Mouse (Mus musculus): ENCODE results near the gene Wnk4.

Gene Wnk4

DNA sequence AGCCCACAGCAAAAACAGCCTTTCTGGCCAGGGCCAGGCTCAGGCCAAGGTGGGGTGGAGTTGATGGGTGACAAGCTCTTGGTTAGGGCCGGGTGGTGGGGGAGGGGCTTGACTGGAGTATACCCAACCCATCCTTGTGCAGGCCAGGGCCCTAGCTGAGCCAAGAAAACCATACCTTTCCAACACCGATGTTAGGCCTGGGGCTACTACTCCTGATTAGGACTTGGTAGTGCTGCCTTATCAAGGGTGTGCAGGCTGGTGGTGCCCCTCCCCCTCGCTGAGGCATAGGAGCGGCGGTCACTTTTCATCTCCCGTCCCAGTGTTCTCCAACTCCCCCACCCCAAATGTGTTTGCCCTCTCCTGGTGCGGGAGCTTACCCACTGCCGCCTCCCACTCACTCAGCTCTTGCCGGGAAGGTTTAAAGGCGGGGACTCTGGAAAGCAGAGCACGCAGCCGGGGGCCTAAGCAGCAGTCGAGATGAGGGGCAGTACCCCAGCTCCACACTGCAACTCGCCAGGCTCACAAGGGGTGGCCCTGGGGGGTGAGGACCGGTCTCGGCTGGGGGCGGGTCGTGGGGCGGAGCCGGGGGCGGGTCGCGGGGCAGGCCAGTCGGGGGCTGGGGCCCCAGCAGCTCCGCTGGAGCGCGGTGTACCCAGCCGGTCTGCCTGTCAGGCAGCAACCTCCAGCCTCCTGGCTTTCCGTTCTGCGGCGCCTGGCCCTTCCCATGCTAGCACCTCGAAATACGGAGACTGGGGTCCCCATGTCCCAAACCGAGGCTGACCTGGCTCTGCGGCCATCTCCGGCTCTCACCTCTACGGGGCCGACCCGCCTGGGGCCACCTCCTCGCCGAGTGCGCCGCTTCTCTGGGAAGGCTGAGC, at the start of gene Wnk4:
Gene Wnk4, plus strand, starts transcription at position 620 of the 878 bp plus-strand sequence.
- no peak for DNase-seq (ENCODE audit: low read depth, low spot score)

DNA sequence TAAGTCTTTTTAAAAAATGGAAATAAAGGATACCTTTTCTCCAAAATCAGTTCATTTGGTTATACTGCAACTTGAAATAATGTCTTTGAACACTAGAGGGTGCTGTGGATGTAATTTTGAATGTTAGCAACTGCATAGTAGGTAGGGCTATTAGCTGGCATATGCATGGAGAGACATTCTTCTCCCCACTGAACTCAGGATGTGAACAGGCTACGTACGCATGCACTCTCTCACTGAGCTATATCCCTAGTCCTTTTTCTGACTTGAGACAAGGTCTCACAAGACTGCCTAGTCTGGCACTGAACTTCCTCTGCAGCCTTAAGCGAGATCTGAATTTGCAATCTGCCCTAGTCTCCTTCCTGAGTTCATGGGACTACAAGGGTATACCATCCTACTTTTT, 48.4 kb upstream of the Wnk4 start:
- peak; percentile 66 for DNase-seq (ENCODE audit: low read depth, low spot score)

DNA sequence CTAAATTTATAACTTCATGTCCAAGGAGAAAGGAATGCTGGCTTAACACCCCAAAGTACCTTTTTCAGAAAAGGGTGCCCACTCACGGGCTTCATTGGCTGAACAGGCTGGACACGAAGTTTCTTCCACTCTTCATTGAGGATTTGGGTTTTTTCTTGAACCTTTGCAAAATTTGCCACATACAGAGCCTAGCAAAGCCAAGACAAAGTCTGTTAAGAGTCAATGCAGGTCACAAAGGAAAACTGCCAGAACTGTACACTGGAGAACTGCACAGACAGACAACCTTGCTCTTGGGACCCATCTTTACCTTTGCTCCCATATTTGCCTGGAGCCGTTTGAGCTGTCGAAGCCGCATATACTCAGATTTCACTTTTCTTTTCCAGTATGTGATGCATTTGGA, 43.4 kb upstream of the Wnk4 start:
- DNase-seq (ENCODE audit: low read depth, low spot score): no peak

DNA sequence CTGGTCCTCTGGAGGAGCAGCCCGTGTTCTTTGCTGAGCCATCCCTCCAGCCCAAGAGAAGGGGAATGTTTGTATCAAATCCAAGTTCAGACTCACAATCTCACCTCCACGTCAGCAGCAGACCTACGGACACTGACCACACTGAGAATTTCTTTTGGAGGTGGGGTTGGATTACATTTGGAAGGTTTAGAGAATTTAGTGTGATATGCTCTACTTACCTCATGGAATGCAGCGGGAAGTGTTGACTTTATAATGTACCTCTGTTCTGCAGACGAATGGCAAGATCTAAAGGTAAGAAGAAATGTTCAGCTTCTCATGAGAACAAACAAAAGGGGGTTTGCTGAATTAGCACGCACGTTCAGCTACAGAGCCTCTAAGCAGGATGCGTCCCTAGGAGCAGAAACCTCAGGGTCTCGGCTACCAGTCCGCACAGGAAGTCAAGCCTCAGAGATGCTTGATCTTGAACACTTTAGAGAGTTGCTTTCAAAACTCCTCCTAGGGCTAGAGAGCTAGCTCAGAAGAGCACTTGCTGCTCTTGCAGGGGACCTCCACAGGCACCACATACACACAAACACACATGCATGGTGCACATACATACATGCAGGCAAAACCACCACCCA, 41.8 kb upstream of the Wnk4 start:
- no peak for DNase-seq (ENCODE audit: low read depth, low spot score)

DNA sequence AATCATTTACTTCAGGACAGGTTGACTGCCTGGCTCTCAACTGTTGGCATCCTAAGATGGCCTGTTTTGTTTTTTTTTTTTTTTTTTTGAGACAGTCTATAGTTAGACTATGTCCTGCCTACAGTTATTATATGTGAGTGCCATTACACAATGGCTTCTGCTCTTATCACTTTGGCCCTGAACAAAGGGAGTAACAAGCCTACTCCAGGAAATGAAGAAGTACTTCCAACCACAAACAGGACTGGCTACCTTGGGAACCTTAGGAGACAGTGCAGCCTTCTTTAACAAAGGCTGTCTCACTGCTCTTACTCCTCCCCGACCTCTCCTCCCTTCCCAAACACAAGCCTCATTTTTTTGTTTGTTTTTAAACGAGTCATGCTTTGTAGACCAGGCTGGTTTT, 39.5 kb upstream of the Wnk4 start:
- no peak for DNase-seq (ENCODE audit: low read depth, low spot score)

DNA sequence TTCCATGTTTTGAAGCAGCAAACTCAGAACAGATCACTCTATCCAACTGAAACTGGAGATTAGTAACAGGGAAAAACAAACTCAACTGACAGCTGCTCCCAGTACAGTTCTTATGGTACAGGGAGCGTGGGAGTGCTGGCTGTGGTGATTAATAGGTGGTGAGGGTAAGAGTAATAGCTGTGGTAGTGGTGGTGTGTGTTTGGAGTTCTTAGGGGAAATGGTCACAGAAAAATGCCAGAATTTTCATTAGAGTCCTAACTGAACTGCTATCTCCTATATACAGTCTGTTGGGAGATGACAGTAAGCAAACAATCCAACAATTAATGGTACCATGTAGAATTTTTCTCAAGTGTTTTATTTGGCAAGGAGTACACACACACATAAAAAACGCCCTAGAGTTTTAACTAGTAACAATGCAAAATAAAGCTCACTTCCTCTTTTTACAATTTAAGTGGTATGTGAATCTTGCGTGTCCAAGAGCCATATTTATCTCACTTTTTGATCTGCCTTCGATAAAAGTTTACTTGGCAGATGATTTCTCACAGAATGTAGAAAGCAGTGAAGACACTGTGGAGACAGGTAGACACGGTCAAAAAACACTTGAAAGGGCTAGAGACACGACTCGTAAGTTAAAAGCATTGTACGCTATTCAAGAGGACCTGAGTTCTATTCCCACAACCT, 38.9 kb upstream of the Wnk4 start:
- DNase-seq (ENCODE audit: low read depth, low spot score): no peak

DNA sequence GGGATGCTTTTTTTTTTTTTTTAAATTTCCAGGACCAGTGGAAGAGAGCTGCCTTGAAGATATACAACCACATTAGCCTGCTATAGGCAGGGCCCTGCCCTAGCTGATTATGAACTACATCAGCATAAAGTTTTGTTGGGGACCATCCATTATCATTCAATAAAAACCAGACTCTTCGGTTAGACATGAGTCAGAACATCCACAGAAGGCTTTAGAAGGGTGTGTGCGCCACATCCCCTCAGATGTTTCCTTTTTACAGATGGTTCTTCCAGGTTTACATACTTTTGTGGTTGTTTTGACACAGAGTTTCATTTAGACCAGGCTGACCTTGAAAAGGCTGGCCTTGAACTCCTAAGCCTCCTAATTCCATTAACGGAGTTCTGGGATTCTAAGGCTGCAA, 36.0 kb upstream of the Wnk4 start:
- DNase-seq (ENCODE audit: low read depth, low spot score): no peak

DNA sequence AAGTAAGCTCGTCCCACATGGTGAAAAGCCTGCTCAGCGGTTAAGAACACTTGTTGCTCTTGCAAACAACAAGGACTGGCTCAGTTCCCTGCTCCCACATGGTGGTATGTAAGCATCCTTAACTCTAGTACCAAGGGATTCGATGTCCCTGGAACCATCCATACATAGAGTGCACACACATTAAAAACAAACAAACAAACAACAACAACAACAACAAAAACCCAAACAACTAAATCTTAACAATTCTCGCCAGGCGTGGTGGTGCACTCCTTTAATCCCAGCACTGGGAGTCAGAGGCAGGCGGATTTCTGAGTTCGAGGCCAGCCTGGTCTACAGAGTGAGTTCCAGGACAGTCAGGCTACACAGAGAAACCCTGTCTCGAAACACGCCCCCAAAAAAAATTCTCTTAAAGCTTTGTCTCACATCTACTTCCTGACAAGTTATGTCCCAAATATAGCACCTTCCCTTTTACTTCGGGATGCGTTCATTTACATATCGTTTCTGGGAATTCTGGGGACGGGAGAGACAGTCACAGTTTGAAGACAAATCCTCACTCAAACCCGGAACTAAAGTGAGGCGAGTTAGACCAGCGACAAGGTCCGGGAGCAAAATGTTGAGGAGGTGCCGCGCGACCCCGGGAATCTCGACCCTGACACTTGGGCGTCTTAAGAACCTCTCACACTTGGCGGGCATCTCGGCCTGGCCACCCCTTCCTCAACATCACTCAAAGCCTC, 34.9 kb upstream of the Wnk4 start:
- DNase-seq (ENCODE audit: low read depth, low spot score): no peak

DNA sequence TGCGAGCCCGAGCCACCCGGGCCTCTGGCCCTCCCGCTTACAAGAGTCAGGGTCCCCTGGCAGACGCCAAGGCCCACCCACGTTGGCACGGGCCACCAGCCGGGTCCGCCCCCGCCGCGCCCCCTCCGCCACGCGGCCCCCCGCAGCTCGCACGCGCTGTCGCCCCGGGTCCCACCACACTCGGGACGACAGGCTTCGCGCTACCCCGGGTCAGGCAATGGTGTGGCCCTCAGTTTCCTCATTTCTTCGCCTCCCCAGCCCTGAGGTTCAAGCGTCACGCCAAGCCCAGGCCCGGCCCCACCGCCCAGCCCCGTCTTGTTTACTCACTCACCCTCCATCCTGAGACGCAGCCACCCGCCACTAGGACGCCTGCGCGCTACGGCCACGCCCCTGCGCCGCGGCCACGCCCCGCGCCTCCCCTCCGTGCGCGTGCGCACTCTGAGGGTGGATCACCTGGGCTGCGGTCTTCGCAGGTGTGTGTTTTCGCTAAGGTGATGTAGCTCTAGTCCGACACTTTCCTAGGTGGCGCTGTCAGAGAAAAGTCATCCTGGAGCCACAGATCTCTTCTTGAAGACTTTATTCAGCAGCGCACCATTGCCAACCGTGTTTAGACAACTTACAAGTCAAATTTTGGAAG, 34.2 kb upstream of the Wnk4 start, which contains the start of gene Ezh1:
Gene Ezh1, minus strand, starts transcription at position 399 of the 637 bp plus-strand sequence.
- DNase-seq (ENCODE audit: low read depth, low spot score): peak; percentile 67

DNA sequence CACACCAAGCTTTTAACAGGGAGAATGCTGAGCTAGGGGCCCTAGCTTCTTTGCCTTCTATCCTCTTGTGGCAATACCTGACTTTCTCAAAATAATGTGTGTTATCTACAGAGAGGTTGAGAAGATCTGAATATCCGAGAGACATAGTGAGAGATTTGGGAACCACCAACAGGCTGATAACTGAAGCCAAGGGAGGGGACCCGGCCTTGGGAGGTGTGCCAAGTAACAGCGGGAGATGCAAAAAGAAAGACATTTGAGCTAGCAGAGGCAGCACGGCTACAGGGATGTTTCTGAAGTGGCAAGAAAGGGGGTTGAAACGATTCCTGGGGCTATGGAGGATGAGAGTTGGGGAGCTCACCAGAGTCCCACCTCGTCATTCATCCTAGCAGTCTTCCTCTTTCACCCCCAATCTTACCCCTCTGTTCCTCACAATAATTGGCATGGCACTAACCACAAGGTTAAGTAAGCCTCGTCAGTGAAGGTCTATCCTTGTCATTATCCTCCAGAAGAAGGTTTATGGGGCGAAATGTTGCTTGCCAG, 30.9 kb upstream of the Wnk4 start:
- DNase-seq (ENCODE audit: low read depth, low spot score): no peak

DNA sequence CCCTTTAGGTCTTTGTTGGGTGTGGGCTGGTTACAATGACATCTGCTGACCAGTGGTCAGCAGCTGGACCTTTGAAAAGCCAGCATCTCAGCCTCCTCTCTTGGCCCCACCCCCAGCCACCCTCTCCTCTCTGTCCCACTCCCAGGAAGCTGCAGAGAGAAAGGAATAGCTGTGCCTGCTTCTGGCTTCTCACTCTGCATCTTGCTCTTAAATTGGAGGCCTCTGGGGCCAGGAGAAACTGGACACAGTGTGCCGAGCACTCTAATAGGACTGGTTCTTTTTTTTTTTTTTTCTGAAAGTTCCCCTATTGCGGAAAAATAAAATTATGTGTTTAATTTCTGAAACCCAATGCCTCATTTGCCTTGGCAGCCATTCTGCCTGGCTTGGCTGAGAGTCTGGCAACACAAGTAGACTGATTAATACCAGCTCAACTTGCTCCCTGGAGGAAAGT, 30.3 kb upstream of the Wnk4 start:
- DNase-seq (ENCODE audit: low read depth, low spot score): no peak

DNA sequence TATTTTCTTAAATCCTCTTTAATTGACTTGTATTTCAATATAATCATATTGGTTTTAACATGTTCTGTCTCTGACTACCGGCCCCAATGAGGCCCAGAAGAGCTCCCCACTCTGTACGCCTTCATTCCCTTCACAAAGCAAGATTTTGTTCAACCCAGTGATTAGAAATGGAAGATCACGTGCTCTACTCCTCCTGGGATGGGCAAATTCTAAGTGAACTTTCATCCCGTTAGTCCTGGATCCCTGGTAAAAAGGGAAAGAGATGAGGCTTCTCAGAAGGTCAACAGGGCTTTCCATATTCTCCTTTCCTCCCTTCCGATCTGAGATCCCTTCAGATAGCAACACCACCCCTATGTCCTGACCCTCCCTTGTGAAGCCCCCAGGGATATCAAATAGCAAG, 29.8 kb upstream of the Wnk4 start:
- DNase-seq (ENCODE audit: low read depth, low spot score): no peak

DNA sequence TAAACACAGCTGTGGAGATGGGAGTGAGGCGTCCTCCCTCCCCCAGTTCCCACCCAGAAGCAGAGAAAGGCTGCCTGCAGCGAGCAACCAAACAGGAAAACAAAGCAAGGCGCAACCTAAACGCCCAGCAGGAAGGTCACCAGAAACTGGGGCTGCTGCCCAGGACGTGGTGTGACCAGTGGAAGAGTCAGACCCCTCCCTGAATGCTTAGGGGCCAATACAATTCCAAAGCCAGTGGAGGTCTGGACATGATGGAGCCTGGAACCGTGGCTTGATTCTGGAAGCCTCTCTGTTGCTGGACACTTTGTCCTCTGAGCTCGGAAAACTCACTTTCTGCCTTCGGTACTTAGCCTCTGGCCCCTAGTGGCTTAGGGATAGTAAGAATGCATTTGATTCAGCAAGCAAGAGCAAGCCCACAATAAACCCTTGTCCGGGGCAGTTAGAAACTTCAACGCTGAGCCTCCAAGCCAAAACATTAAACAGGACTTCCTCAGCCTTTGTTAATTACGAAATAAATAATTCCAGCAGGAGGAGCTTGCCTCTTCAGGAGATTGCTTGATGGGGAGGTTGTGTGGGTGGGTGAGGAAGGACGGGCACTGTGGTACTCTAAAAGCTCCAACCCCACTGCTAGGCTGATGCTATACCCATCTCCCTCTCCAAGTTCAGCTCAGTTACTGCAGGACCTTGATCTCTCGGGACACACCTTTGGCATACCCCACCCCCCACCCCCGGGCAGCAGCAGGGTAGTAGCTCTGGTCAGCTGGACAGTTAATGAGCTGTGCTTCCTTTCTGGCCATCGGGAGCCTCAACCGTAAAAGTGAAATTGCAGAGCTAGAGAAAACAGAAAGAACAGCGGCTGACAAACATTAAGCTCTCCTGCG, 29.1 kb upstream of the Wnk4 start:
- no peak for DNase-seq (ENCODE audit: low read depth, low spot score)

DNA sequence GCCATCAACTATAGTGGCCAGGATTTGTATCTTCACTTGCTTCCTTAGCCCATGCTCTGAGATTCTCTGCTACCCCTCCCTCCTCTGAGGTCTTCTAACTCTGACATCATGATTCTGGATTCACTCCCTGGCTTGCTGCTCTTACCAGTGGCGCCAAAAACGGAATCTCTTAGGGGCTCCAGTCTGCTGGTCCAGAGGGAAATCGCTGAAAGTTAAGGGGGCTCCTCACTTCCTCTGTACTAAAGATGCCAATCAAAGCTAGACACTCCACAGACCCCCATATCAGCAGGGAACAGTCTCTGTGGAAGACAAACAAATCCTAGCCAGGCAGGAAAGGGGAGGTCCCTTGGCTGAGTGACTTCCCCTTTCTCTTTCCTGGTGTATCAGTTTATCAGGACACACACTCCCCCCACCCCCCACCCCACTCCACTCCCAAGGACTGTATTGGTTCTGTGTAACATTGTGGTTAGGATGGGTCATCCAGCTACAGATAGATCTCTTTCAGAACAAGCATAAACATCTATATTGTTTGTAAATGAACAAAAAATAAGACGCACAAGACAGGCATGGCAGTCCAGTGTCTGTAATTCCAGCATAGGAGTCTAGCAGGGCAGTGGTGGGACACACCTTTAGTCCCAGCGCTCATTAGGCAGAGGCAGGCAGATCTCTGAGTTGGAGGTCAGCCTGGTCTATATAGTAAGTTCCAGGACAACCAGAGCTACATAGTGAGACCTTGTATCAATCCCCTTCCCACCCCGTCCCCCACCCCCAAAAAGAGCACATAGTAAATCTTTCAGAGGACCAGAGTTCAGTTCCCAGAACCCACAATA, 28.1 kb upstream of the Wnk4 start:
- no peak for DNase-seq (ENCODE audit: low read depth, low spot score)

DNA sequence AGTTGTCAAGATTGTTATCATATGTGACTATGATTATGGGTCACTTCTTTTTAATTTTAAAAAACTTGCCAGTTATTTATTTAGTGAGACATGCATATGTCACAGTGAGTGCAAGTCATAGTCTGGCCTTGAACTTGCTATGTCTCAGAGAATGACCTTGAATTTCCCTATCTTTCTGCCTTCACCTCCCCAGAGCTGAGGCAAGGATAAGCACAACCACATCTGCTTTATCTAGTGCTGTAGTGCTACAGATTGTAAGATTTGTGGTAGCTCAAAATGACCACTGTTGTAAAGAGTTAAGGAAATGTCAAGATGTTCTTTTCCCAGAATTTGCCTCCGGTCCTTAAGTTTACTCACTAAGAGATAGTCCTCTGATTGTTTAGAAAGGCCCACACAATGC, 27.1 kb upstream of the Wnk4 start:
- DNase-seq (ENCODE audit: low read depth, low spot score): no peak

DNA sequence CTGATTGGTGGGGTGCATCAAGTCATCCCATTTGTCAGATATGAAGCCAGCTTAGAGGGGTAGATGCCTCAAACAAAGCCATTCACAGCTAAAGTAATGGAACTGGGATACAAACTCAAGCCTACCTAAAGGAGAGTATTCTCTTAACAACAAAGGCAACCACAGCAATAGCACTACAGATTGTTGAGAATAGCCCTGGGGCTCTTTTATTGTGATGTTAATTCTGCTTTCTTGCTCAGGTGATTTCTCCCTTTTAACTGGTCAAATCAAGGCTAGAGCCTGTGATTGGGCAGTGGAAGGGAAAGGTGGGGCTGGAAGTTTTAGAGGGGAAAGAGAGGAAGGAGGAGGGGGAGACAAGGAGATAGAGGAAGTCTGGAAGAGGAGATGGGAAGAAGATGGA, 26.2 kb upstream of the Wnk4 start:
- DNase-seq (ENCODE audit: low read depth, low spot score): no peak

DNA sequence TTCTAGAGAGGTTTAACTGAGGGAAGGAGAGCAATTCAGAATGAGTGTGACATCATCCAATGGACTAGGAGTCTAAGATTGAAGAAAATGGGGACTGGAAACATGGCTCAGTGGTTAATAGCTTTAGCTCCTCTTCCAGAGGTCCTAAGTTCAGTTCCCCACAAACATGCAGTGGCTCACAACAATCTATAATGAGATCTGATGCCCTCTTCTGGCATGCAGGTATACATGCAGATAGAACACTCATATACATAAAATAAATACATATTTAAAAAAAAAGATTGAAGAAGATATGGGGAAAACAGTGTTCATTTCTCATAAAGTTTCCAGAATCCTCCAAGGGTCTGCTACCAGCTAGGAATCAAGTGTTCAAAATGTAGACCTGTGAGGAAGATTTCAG, 24.9 kb upstream of the Wnk4 start:
- no peak for DNase-seq (ENCODE audit: low read depth, low spot score)

DNA sequence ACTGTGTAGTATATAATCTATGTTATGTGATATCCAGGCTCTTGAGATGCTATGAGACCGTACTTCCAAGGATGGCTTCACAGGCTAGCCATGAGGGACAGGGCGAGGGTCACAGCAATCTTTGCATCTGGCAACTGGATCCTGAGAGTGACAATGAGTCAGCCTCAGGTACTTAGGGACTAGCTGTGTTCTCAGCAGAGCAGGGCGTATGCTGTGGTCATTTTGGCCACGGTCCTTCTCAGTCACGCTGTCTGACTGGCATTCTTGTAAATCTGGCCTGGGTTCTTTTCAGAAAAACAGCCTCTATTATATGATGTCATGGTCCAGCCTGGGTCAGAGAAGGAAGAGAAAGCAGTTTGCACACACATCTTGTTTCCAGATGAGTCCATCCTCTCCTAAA, 23.6 kb upstream of the Wnk4 start:
- no peak for DNase-seq (ENCODE audit: low read depth, low spot score)

DNA sequence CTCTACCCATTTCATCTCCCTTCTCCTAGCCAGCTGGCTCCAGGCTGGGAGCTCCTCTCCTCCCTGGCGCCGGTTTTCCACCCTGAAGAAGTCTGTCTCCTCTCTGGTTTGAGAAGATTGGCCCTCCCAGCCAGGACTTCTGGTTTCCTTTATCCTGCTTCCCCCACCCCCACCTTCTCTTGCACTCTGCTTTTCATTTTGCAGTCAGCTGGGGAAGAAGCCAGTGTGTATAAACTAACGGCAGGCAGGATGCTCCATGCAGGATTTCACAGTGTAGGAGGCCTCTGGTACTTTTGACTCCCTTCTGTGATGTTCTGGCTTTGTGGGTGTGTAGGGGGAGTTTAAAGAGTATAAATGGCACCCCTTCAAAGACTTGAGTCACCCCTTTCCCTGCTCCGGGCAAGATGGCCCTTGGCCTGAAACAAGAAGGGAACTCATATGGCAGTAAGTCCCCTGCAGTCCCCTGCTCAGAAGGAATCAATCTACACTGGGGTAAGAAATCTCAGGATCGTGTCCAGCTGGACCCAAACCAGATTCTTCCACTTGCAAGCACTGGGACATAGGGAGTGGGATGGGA, 22.2 kb upstream of the Wnk4 start:
- DNase-seq (ENCODE audit: low read depth, low spot score): no peak
